Mouse (Mus musculus) embryonic facial prominence, embryonic 11.5 days (tissue): ENCODE measurements around the gene Clstn1. TPM values are rescaled to one million over a fixed set of nuclear protein-coding genes. Genes with fewer than 3 reads are reported as not detected.
A peak's percentile ranks its signal among the peaks of the same experiment; 100 is the strongest.

Source experiments
- ATAC-seq: fragments of 200-750 bp; cut with Nextera tagmentation; replicated peaks from 2 replicates; pipeline ENCODE4 v1.8.0; 2017; ENCODE audit warnings: low read depth; ENCODE audit not compliant: insufficient number of reproducible peaks, low FRiP score, low TSS enrichment
- DNase-seq: peaks from one replicate; pipeline ENCODE4 v3.0.0-alpha.2; 2015; ENCODE audit warnings: low spot score
- H3K27ac ChIP-seq: fragments of 300-500 bp; sonication (generic); replicated peaks from 2 replicates; pipeline ENCODE4 v1.5.1; 2014; ENCODE audit warnings: mild to moderate bottlenecking, low read depth, low read length, control low read depth
- H3K27me3 ChIP-seq: fragments of 300-500 bp; sonication (generic); 2 replicates; pipeline ENCODE4 v1.6.1; 2014; ENCODE audit warnings: mild to moderate bottlenecking, low read length, moderate library complexity, mixed read lengths; ENCODE audit not compliant: control insufficient read depth, insufficient read depth
- H3K36me3 ChIP-seq: fragments of 300-500 bp; sonication (generic); replicated peaks from 2 replicates; pipeline ENCODE4 v1.6.1; 2014; ENCODE audit warnings: low read depth, mild to moderate bottlenecking, low read length, moderate library complexity, mixed read lengths; ENCODE audit not compliant: control insufficient read depth, insufficient read depth
- H3K4me1 ChIP-seq: fragments of 300-500 bp; sonication (generic); 2 replicates; pipeline ENCODE4 v1.6.1; 2014; ENCODE audit warnings: low read length, mixed read lengths; ENCODE audit not compliant: control insufficient read depth, insufficient read depth
- H3K4me2 ChIP-seq: fragments of 300-500 bp; sonication (generic); 2 replicates; pipeline ENCODE4 v1.6.1; 2014; ENCODE audit warnings: low read depth, mild to moderate bottlenecking, control low read depth, low read length, moderate library complexity
- H3K4me3 ChIP-seq: fragments of 300-500 bp; sonication (generic); 2 replicates; pipeline ENCODE4 v1.5.1; 2014; ENCODE audit warnings: low read depth, low read length, control low read depth
- H3K9ac ChIP-seq: fragments of 300-500 bp; sonication (generic); replicated peaks from 2 replicates; pipeline ENCODE4 v1.6.1; 2014; ENCODE audit warnings: mild to moderate bottlenecking, control low read depth, low read length
- H3K9me3 ChIP-seq: fragments of 300-500 bp; sonication (generic); replicated peaks from 2 replicates; pipeline ENCODE4 v1.6.1; 2016; ENCODE audit warnings: mild to moderate bottlenecking, low read length, inconsistent platforms, mixed read lengths; ENCODE audit not compliant: control insufficient read depth
- WGBS: fragments of 180-500 bp; shearing (Covaris S2); extraction: QIAGEN DNeasy Blood & Tissue Kit; methylation state at CpG from one replicate; pipeline ENCODE4 v1.1.7; 2014; 5-methylcytosine and 5-hydroxymethylcytosine counted together
- polyA plus RNA-seq: library from polyadenylated mRNA; unstranded; fragments of >200 nt; fragmentation: Nextera tagmentation; extraction: Ambion mirVana; gene quantifications from 2 replicates; pipeline ENCODE4 v1.2.1, GENCODE M21; 2014

Clstn1 gene
- polyA plus RNA-seq, 1 experiment from 2014 or later = 27.3 TPM

DNA sequence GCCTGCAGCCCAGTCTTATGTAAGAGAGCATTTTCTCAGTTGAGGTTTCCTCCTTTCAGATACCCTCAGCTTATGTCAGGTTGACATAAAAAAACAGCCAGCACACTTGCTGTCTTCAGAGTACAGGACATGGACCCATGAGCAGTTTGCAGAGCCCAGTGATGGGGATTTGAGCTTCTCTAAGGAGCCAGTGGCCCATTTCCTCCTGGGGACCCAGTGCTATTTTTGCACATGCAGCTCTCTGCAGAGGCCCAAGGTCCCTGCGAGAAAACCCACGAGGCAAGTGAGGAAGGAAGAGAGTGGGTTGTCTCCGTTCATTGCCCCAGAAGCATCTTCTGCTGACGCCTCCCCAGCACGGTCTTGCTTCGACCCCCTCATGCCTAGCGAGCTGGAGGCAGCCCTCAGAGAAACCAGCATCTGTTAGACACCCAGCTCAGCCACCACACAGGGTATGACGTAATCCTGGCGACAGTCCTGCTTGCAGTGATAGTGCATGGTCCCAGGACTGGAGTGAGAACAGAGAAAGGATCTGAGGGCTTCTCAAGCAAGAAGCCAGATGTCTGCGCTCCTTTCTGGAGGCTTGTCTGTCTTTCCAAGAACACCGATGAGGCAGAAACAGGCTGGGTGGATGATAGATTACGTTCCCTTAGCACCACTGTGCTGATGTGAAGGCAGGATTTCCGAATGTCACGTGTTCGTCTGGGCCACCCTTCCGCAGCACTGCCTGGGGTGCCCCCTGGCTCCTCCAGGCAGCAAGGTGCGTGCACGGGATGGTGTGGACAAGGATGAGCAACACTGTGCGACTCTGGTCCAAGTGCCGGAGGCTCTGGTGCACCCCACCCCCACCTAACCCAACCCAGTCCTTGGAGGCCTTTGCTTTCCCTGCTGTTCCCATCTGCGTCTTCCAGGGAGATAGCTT is 24.0 kb upstream of the Clstn1 start:
- Histone ChIP-seq H3K4me2 (no peak overlapping the region), H3K27me3 (no peaks in the 10 kb centered on the region; the same call in 1 of the 2 replicates), H3K9me3 (no peaks in the 10 kb centered on the region), H3K4me3 (no peak overlapping the region), H3K4me1 (0 out of 2 replicates have a peak, but pooled peaks cover 4% of the 10 kb centered on the region), H3K36me3 (no peaks in the 10 kb centered on the region), H3K27ac (no peak overlapping the region), H3K9ac (no peak overlapping the region)
- DNase-seq = no peak
- no peak for ATAC-seq
- 65% methylated on average over 21 of the region's 21 CpGs for whole genome bisulfite sequencing

DNA sequence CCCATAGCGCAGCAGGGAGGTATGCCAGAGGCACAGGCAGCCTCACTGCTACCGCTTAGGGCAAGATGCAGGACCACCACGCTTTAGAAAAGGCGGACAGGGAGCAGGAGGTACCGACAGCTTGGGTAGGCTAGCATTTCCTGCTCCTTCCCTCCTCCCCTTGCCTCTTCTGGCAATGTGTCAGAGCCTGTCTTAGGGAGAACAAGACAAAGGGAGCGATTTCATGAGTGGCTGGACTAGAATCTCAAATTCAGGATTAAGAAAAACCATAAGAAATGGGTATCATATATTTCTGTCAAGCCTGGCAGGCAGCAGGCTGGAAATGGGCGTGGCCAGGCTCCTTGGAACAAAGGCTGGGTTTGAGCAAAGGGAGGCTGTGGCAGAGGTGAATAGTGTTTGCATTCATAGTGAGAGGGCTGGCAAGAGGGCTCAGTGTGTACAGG is 23.3 kb upstream of the Clstn1 start:
- no peak overlapping the region for H3K27ac ChIP-seq
- H3K27me3 ChIP-seq = no peaks in the 10 kb centered on the region; the same call in 1 of the 2 replicates
- no peaks in the 10 kb centered on the region for H3K36me3 ChIP-seq
- no peak overlapping the region for H3K9ac ChIP-seq
- no peak for ATAC-seq
- DNase-seq = peak; percentile 15
- 42% methylated on average over 7 of the region's 7 CpGs for WGBS
- no peak overlapping the region for H3K4me2 ChIP-seq
- no peak overlapping the region for H3K4me3 ChIP-seq
- H3K4me1 ChIP-seq = 0 out of 2 replicates have a peak, but pooled peaks cover 4% of the 10 kb centered on the region
- H3K9me3 ChIP-seq = no peaks in the 10 kb centered on the region

DNA sequence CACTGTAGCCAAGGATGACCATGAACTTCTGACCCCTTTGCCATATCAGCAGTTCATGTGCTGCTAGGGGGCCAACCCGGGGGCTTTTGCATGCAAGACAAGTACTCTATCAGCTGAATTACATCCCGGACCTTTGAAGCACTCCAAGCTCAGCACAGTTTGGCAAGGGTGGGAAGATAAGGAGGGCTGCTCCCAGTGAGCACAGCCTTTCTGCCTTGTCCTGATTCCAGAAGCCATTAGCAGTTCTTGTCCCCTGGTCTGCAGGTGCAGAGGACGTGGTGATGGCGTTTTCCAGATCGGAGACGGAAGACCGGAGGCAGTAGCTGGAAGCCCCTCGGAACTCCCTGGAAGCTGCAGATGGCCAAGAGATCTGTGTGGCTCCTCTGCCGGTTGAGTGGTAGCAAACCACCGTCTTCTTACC is 22.3 kb upstream of the Clstn1 start:
- DNase-seq (no peak), ATAC-seq (no peak)
- Histone ChIP-seq H3K27me3 (no peaks in the 10 kb centered on the region; the same call in 1 of the 2 replicates), H3K4me2 (no peak overlapping the region), H3K4me1 (0 out of 2 replicates have a peak, but pooled peaks cover 4% of the 10 kb centered on the region), H3K4me3 (no peak overlapping the region), H3K9ac (no peak overlapping the region), H3K27ac (no peak overlapping the region), H3K36me3 (no peaks in the 10 kb centered on the region), H3K9me3 (no peaks in the 10 kb centered on the region)
- 84% methylated on average over 10 of the region's 10 CpGs for WGBS

DNA sequence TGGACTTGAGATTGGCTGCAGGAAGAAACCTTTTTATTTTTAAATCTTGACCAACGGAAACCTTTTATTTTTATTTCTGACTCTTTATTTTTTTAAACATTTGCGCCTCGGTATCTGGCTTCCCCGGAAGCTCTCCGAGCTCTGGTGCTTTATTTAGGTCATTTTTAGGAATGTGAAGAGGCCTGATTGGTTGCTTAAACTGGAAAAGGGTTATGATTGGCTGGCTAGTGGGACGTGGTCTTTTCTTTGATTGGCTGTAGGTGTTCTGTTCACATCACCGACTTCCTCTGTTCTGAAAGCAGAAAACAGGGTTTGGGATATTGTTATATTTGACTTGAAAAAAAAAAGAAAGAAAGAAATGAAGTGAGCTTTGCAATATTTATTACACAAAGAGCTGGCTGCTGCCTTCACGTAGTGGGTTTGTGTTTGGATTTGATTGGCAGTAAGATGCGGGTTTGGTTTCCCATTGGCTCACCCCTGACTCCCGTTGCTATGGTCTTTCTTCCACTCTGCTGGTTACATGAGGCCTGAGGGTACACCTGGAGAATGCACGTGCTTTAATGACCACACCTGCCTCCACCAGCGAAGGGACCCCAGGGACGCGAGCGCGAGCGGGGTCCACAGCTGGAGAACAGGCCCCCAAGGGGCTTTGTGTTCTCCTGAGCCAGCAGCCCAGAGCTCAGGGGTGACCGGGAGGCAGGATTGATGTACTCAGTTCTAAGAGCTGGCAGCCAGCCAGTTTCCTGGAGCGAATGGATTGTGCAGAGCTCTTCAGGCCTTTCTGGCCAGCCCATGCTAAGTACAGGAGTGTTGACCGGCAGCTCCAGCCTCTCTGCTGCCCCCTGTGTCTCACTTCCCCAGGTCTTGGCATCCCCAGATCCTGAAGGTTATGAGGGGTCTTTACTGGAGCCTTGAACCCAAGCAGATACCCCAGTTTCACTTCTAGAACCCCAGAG is 21.5 kb upstream of the Clstn1 start:
- Histone ChIP-seq H3K4me1 (0 out of 2 replicates have a peak, but pooled peaks cover 4% of the 10 kb centered on the region), H3K4me2 (no peak overlapping the region), H3K27ac (no peak overlapping the region), H3K4me3 (no peak overlapping the region), H3K9ac (no peak overlapping the region), H3K36me3 (no peaks in the 10 kb centered on the region), H3K27me3 (no peaks in the 10 kb centered on the region; the same call in 1 of the 2 replicates), H3K9me3 (no peaks in the 10 kb centered on the region)
- 74% methylated on average over 20 of the region's 20 CpGs for WGBS
- peak; percentile 33 for DNase-seq
- peak; percentile 32; the same call in 1 of the 2 replicates for ATAC-seq

DNA sequence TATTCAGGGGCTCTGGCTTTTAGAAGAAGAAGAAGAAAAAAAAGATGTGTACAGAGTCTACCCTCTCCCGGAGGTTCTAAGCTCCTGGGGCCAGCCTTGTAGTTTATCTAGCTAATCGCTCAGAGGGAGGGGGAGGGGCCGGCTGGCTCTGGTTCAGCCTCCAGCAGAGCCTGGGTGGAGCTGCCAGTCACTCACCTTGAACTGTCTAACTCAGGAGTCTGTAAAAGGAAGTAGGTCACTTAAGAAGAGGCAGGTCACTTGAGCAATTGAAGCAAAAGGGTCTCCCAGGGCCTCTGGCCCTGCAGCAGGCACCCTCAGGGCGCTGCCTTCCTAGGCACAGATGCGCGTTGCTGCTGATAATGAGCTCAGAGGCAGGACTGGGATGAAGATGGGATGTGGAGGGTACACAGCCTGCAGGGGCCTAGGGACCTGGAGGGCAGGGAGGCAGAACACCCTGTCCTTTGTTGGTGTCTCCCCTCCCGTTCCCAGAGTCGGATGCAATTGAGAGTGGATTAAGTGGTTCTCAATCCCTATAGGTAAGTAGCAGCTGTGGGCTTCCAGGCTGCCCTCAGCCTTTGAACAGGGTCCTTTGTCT is 18.7 kb upstream of the Clstn1 start:
- DNase-seq = peak; percentile 56
- Histone ChIP-seq H3K9ac (no peak overlapping the region), H3K4me2 (no peak overlapping the region), H3K4me1 (0 out of 2 replicates have a peak, but pooled peaks cover 4% of the 10 kb centered on the region), H3K27ac (no peak overlapping the region), H3K9me3 (no peaks in the 10 kb centered on the region), H3K36me3 (no peaks in the 10 kb centered on the region), H3K4me3 (no peak overlapping the region), H3K27me3 (no peaks in the 10 kb centered on the region)
- no peak for ATAC-seq
- WGBS = 11% methylated on average over 8 of the region's 8 CpGs

DNA sequence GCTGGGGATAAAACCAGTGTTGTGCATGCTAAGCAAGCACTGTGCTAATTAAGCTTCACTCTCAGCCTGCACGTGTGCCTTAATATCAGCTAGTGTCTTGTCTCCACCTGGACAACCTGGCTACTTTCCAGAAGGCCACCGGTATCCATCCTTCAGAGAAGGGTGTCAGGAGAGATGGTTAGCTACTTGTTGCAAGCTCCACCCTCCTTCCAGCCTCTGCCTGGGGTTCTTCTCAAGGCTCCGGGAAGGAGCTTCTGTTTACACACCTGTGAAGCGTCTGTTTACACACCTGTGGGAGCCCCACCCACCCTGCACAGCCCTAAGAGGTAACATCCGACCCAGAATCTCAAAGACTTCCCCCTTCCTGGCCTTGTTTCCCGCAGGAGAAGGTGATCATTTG is 17.6 kb upstream of the Clstn1 start:
- no peaks in the 10 kb centered on the region for H3K36me3 ChIP-seq
- H3K4me3 ChIP-seq = no peak overlapping the region
- H3K9me3 ChIP-seq = no peaks in the 10 kb centered on the region
- DNase-seq (no peak), ATAC-seq (no peak)
- 42% methylated on average over 6 of the region's 6 CpGs for WGBS
- H3K4me2 ChIP-seq = no peak overlapping the region
- H3K9ac ChIP-seq = no peak overlapping the region
- no peaks in the 10 kb centered on the region for H3K27me3 ChIP-seq
- H3K4me1 ChIP-seq = no peaks in the 10 kb centered on the region
- no peak overlapping the region for H3K27ac ChIP-seq

DNA sequence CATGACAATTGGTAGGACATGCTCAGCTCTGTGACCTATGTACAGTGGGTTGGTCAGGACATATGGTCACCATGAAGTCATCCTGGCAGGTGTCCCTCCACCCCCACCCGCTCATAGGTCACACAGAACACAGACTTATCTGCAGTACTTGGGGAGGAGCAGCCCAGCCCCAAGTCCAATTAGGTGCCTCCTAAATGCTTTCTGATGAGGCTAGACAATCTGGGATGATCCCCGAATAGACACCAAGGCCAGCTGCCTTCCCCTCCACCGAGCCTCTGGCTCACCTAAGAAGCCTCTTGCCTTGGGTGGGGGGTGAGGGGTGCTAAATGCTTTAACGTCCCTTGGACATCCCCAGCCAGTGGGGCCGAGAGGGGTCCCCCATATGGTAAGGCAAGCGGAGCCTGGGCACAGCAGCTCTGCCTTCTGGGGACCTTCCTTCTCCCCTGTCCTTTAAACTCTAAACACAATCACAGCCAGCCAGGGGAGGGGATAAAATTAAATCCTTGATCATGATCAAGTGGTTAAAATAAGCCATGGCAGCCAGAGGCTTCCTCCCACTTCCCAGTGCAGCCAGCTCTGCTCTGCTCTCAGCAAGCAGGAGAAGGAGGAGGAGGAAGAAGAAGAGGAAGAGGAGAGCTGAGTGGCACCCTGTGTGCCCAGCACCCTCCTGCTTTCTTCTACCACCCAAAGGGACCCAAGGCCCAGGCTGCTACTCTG is 16.3 kb upstream of the Clstn1 start:
- no peak for DNase-seq
- ATAC-seq = no peak
- no peaks in the 10 kb centered on the region for H3K27me3 ChIP-seq
- H3K9ac ChIP-seq = no peak overlapping the region
- H3K4me2 ChIP-seq = no peak overlapping the region
- no peaks in the 10 kb centered on the region for H3K36me3 ChIP-seq
- H3K4me3 ChIP-seq = no peak overlapping the region
- H3K4me1 ChIP-seq = no peaks in the 10 kb centered on the region
- H3K9me3 ChIP-seq = no peaks in the 10 kb centered on the region
- H3K27ac ChIP-seq = no peak overlapping the region
- WGBS = 76% methylated on average over 6 of the region's 6 CpGs
